Mouse (Mus musculus): ENCODE results near the gene Pprc1.

DNA sequence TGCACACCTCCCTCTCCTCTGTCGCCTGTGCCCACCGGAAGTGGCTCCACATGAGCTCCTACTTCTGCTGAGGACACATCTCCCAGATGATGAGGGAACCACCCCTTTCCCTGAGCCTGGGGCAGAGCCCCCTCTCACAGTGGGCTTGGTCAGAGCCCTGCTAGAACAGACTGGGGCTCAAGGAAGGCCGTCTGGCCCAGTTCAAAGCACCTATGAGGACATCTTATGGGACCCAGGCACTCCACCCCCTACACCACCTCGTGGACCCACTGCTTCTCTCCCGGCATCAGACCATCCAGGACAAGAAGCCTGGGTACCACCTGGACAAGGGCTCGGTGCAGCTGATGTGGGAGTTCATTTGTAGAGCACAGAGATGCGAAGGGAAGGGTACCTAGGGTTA, 39.0 kb upstream of the Pprc1 start:
- no peak for TF ChIP-seq CTCF (IDR thresholded peaks at IDR 0.05; ENCODE audit: insufficient read depth, low read depth, low read length)
- no peak for TF ChIP-seq POLR2A (IDR thresholded peaks at IDR 0.05; ENCODE audit: insufficient read depth, low read depth, low read length)
